Mouse (Mus musculus) liver, embryonic 13.5 days (tissue): ENCODE results near the gene Nup107. TPM values are rescaled to one million over a fixed set of nuclear protein-coding genes. Genes with fewer than 3 reads are reported as not detected.
"Not testable (repeated sequence)": the region's sequence is repeated elsewhere in the genome, so short reads cannot be mapped to it uniquely, and the experiment has no call there.

Source experiments
- ATAC-seq: fragments of 200-750 bp; cut with Nextera tagmentation; 2 replicates; pipeline ENCODE4 v1.8.0; 2017; ENCODE audit warnings: low read depth, mild to moderate bottlenecking, moderate number of reproducible peaks, moderate library complexity
- DNase-seq: peaks from one replicate; pipeline ENCODE4 v3.0.0; 2022
- H3K27ac ChIP-seq: fragments of 300-500 bp; sonication (generic); 2 replicates; pipeline ENCODE4 v1.5.1; 2015; ENCODE audit warnings: moderate library complexity, mild to moderate bottlenecking, inconsistent platforms
- H3K27me3 ChIP-seq: fragments of 300-500 bp; sonication (generic); 2 replicates; pipeline ENCODE4 v1.6.1; 2015; ENCODE audit warnings: mild to moderate bottlenecking, inconsistent platforms
- H3K36me3 ChIP-seq: fragments of 300-500 bp; sonication (generic); 2 replicates; pipeline ENCODE4 v1.6.1; 2015; ENCODE audit warnings: mild to moderate bottlenecking, inconsistent platforms
- H3K4me1 ChIP-seq: fragments of 300-500 bp; sonication (generic); replicated peaks from 2 replicates; pipeline ENCODE4 v1.6.1; 2015; ENCODE audit warnings: inconsistent platforms
- H3K4me2 ChIP-seq: fragments of 300-500 bp; sonication (generic); 2 replicates; pipeline ENCODE4 v1.6.1; 2015; ENCODE audit warnings: inconsistent platforms, mild to moderate bottlenecking, moderate library complexity
- H3K4me3 ChIP-seq: fragments of 300-500 bp; sonication (generic); replicated peaks from 2 replicates; pipeline ENCODE4 v1.5.1; 2015; ENCODE audit warnings: mild to moderate bottlenecking, inconsistent platforms
- H3K9ac ChIP-seq: fragments of 300-500 bp; sonication (generic); 2 replicates; pipeline ENCODE4 v1.6.1; 2015; ENCODE audit warnings: mild to moderate bottlenecking, inconsistent platforms
- H3K9me3 ChIP-seq: fragments of 300-500 bp; sonication (generic); replicated peaks from 2 replicates; pipeline ENCODE4 v1.6.1; 2016; ENCODE audit warnings: inconsistent platforms
- WGBS: fragments of 180-500 bp; shearing (Covaris S2); methylation state at CpG from one replicate; pipeline ENCODE4 v1.1.7; 2015; ENCODE audit not compliant: insufficient replicate concordance; 5-methylcytosine and 5-hydroxymethylcytosine counted together
- polyA plus RNA-seq: library from polyadenylated mRNA; unstranded; fragments of >200 nt; fragmentation: Nextera tagmentation; extraction: Ambion mirVana; gene quantifications from 2 replicates; pipeline ENCODE4 v1.2.1, GENCODE M21; 2015

Gene Nup107
- polyA plus RNA-seq, 1 experiment from 2014 or later, result 54.8 TPM

GRCm38 (mm10) chr10:117746297-117746883 lies 46.1 kb downstream of the Nup107 start, which contains the start of gene Slc35e3:
Gene Slc35e3 (minus strand): TSS chr10:117746365.
- H3K4me1 ChIP-seq, result peaks cover 26% of the 10 kb centered on the region
- H3K4me3 ChIP-seq, result peak within 1 kb of the TSS; percentile 59
- no peaks in the 10 kb centered on the region for H3K9me3 ChIP-seq
- peak within 1 kb of the TSS; percentile 62 for H3K9ac ChIP-seq
- peak within 1 kb of the TSS; percentile 68 for H3K27ac ChIP-seq
- H3K4me2 ChIP-seq, result peak within 1 kb of the TSS; percentile 78
- ATAC-seq (peak; percentile 98), DNase-seq (peak; percentile 94)
- 12% methylated on average over 46 of the region's 46 CpGs for WGBS
- peaks cover 36% of the 10 kb centered on the region for H3K36me3 ChIP-seq
- no peaks in the 10 kb centered on the region for H3K27me3 ChIP-seq

- H3K27me3 ChIP-seq, H3K9me3 ChIP-seq, DNase-seq, H3K27ac ChIP-seq: not testable (repeated sequence)
- Histone ChIP-seq H3K9ac (peak overlapping the region; percentile 62), H3K4me2 (peak overlapping the region; percentile 78), H3K36me3 (peaks cover 30% of the 10 kb centered on the region), H3K4me3 (peak overlapping the region; percentile 59), H3K4me1 (peaks cover 26% of the 10 kb centered on the region)
- WGBS, result under 1% methylated on average over 17 of the region's 46 CpGs
- peak; percentile 1 for ATAC-seq
Measured at GRCm38 (mm10) chr10:117745570-117746296, 46.8 kb downstream of the Nup107 start.

GRCm38 (mm10) chr10:117743917-117744316 lies 48.6 kb downstream of the Nup107 start:
- WGBS, result 75% methylated on average over 4 of the region's 4 CpGs
- Histone ChIP-seq H3K27ac (no peak overlapping the region), H3K9ac (no peak overlapping the region), H3K9me3 (no peaks in the 10 kb centered on the region), H3K4me1 (peaks cover 28% of the 10 kb centered on the region), H3K4me2 (no peak overlapping the region), H3K4me3 (no peak overlapping the region), H3K36me3 (peaks cover 20% of the 10 kb centered on the region), H3K27me3 (no peaks in the 10 kb centered on the region)
- no peak for DNase-seq
- ATAC-seq, result no peak

GRCm38 (mm10) chr10:117743182-117743581 lies 49.3 kb downstream of the Nup107 start:
- DNase-seq, result no peak
- H3K4me2 ChIP-seq, result no peak overlapping the region
- 57% methylated on average over 2 of the region's 2 CpGs for WGBS
- no peak overlapping the region for H3K27ac ChIP-seq
- ATAC-seq, result no peak
- H3K27me3 ChIP-seq, result no peaks in the 10 kb centered on the region
- H3K36me3 ChIP-seq, result peaks cover 18% of the 10 kb centered on the region
- H3K9ac ChIP-seq, result no peak overlapping the region
- H3K9me3 ChIP-seq, result no peaks in the 10 kb centered on the region
- H3K4me3 ChIP-seq, result no peak overlapping the region
- H3K4me1 ChIP-seq, result peaks cover 31% of the 10 kb centered on the region

GRCm38 (mm10) chr10:117742618-117743017 lies 49.9 kb downstream of the Nup107 start:
- Histone ChIP-seq H3K9ac (no peak overlapping the region), H3K27me3 (no peaks in the 10 kb centered on the region), H3K9me3 (no peaks in the 10 kb centered on the region), H3K4me1 (peaks cover 28% of the 10 kb centered on the region), H3K4me2 (no peak overlapping the region), H3K4me3 (no peak overlapping the region), H3K36me3 (peaks cover 14% of the 10 kb centered on the region; the same call in 1 of the 2 replicates), H3K27ac (no peak overlapping the region)
- no peak for DNase-seq
- WGBS, result 77% methylated on average over 4 of the region's 4 CpGs
- no peak for ATAC-seq

GRCm38 (mm10) chr10:117741698-117742475 lies 50.6 kb downstream of the Nup107 start:
- WGBS, result 76% methylated on average over 15 of the region's 15 CpGs
- Histone ChIP-seq H3K27me3 (no peaks in the 10 kb centered on the region), H3K4me3 (no peak overlapping the region), H3K27ac (no peak overlapping the region), H3K4me2 (no peak overlapping the region), H3K9ac (no peak overlapping the region), H3K9me3 (no peaks in the 10 kb centered on the region), H3K36me3 (peaks cover 13% of the 10 kb centered on the region; the same call in 1 of the 2 replicates), H3K4me1 (peaks cover 27% of the 10 kb centered on the region)
- ATAC-seq, result no peak
- DNase-seq, result no peak

- WGBS, result 74% methylated on average over 9 of the region's 9 CpGs
- Histone ChIP-seq H3K27ac (no peak overlapping the region), H3K9me3 (no peaks in the 10 kb centered on the region), H3K9ac (no peak overlapping the region), H3K36me3 (peaks cover 13% of the 10 kb centered on the region; the same call in 1 of the 2 replicates), H3K4me3 (no peak overlapping the region), H3K4me2 (no peak overlapping the region), H3K4me1 (peaks cover 22% of the 10 kb centered on the region), H3K27me3 (no peaks in the 10 kb centered on the region)
- ATAC-seq, result no peak
- no peak for DNase-seq
Measured at GRCm38 (mm10) chr10:117740921-117741320, 51.6 kb downstream of the Nup107 start.

GRCm38 (mm10) chr10:117740171-117740570 lies 52.3 kb downstream of the Nup107 start:
- ATAC-seq (no peak), DNase-seq (no peak)
- H3K4me2 ChIP-seq, result no peak overlapping the region
- 85% methylated on average over 10 of the region's 10 CpGs for WGBS
- no peak overlapping the region for H3K4me3 ChIP-seq
- H3K27me3 ChIP-seq, result no peaks in the 10 kb centered on the region
- H3K36me3 ChIP-seq, result peaks cover 13% of the 10 kb centered on the region; the same call in 1 of the 2 replicates
- no peaks in the 10 kb centered on the region for H3K9me3 ChIP-seq
- H3K4me1 ChIP-seq, result peaks cover 18% of the 10 kb centered on the region
- no peak overlapping the region for H3K27ac ChIP-seq
- no peak overlapping the region for H3K9ac ChIP-seq

- no peak for DNase-seq
- WGBS, result 89% methylated on average over 6 of the region's 6 CpGs
- Histone ChIP-seq H3K9ac (no peak overlapping the region), H3K36me3 (peaks cover 13% of the 10 kb centered on the region; the same call in 1 of the 2 replicates), H3K9me3 (no peaks in the 10 kb centered on the region), H3K4me1 (peaks cover 14% of the 10 kb centered on the region), H3K27ac (no peak overlapping the region), H3K4me3 (no peak overlapping the region), H3K27me3 (no peaks in the 10 kb centered on the region), H3K4me2 (no peak overlapping the region)
- no peak for ATAC-seq
Measured at GRCm38 (mm10) chr10:117739648-117739948, 52.9 kb downstream of the Nup107 start.

- H3K4me2 ChIP-seq, result no peak overlapping the region
- 92% methylated on average over 15 of the region's 15 CpGs for WGBS
- H3K36me3 ChIP-seq, result peaks cover 13% of the 10 kb centered on the region; the same call in 1 of the 2 replicates
- no peak overlapping the region for H3K27ac ChIP-seq
- no peak overlapping the region for H3K9ac ChIP-seq
- H3K4me3 ChIP-seq, result no peak overlapping the region
- DNase-seq (no peak), ATAC-seq (no peak; the same call in 1 of the 2 replicates)
- no peaks in the 10 kb centered on the region for H3K27me3 ChIP-seq
- no peaks in the 10 kb centered on the region for H3K9me3 ChIP-seq
- H3K4me1 ChIP-seq, result peaks cover 14% of the 10 kb centered on the region
Measured at GRCm38 (mm10) chr10:117738928-117739647, 53.4 kb downstream of the Nup107 start.
